Mouse (Mus musculus) intestine, embryonic 16.5 days (tissue): ENCODE results near the gene Ldhc. TPM values are rescaled to one million over a fixed set of nuclear protein-coding genes. Genes with fewer than 3 reads are reported as not detected.
"Not testable (repeated sequence)": the region's sequence is repeated elsewhere in the genome, so short reads cannot be mapped to it uniquely, and the experiment has no call there.

Source experiments
- ATAC-seq: fragments of 200-750 bp; cut with Nextera tagmentation; 2 replicates; pipeline ENCODE4 v1.8.0; 2017; ENCODE audit warnings: moderate TSS enrichment, moderate library complexity
- H3K27ac ChIP-seq: fragments of 300-500 bp; sonication (generic); 2 replicates; pipeline ENCODE4 v1.5.1; 2014; ENCODE audit warnings: mild to moderate bottlenecking, low read length
- H3K27me3 ChIP-seq: fragments of 300-500 bp; sonication (generic); replicated peaks from 2 replicates; pipeline ENCODE4 v1.6.1; 2014; ENCODE audit warnings: low read length, control low read depth, mixed read lengths; ENCODE audit not compliant: control insufficient read depth, insufficient read depth
- H3K36me3 ChIP-seq: fragments of 300-500 bp; sonication (generic); 2 replicates; pipeline ENCODE4 v1.6.1; 2014; ENCODE audit warnings: low read length, control low read depth; ENCODE audit not compliant: control insufficient read depth, insufficient read depth
- H3K4me1 ChIP-seq: fragments of 300-500 bp; sonication (generic); 2 replicates; pipeline ENCODE4 v1.6.1; 2014; ENCODE audit warnings: low read length, control low read depth, mixed read lengths; ENCODE audit not compliant: control insufficient read depth, insufficient read depth
- H3K4me2 ChIP-seq: fragments of 300-500 bp; sonication (generic); 2 replicates; pipeline ENCODE4 v1.6.1; 2014; ENCODE audit warnings: low read depth, low read length, control low read depth
- H3K4me3 ChIP-seq: fragments of 300-500 bp; sonication (generic); 2 replicates; pipeline ENCODE4 v1.5.1; 2014; ENCODE audit warnings: mild to moderate bottlenecking, low read length
- H3K9ac ChIP-seq: fragments of 300-500 bp; sonication (generic); 2 replicates; pipeline ENCODE4 v1.6.1; 2014; ENCODE audit warnings: low read depth, low read length
- H3K9me3 ChIP-seq: fragments of 300-500 bp; sonication (generic); 2 replicates; pipeline ENCODE4 v1.6.1; 2016; ENCODE audit warnings: low read length, control low read depth; ENCODE audit not compliant: control insufficient read depth
- WGBS: fragments of 180-500 bp; shearing (Covaris S2); extraction: QIAGEN DNeasy Blood & Tissue Kit; methylation state at CpG from one replicate; pipeline ENCODE4 v1.1.7; 2014; 5-methylcytosine and 5-hydroxymethylcytosine counted together
- polyA plus RNA-seq: library from polyadenylated mRNA; unstranded; fragments of >200 nt; fragmentation: Nextera tagmentation; extraction: Ambion mirVana; gene quantifications from 2 replicates; pipeline ENCODE4 v1.2.1, GENCODE M21; 2015

Ldhc gene
- polyA plus RNA-seq, 1 experiment from 2014 or later = not detected

DNA sequence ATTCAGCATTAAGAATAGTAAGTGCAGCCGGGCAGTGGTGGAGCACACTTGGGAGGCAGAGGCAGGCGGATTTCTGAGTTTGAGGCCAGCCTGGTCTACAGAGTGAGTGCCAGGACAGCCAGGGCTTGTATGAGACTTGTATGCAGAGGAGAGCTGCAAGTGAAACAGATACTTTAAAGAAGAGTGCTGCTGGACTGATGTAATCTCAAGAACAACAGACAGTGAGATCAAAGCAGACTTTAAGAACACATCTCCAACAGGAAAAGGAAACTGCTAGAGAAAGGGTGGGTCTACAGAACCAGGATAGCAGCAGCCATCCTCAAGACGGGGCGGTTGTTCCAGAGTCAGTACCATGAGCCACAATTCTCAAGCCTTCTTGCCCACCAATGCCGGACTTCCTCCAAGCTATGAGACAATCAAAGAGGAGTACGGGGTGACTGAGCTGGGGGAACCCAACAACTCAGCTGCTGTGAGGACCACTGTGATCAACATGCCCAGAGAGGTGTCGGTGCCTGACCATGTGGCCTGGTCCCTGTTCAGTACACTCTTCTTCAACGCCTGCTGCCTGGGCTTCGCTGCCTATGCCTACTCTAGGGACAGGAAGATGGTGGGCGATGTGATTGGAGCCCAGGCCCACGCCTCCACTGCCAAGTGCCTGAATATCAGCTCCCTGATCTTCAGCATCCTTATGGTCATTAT lies 28.7 kb upstream of the Ldhc start:
- peaks cover 35% of the 10 kb centered on the region for H3K4me1 ChIP-seq
- H3K27me3 ChIP-seq, H3K9me3 ChIP-seq, H3K27ac ChIP-seq, ATAC-seq, H3K4me2 ChIP-seq, H3K9ac ChIP-seq, H3K4me3 ChIP-seq, H3K36me3 ChIP-seq: not testable (repeated sequence)
- WGBS = 94% methylated on average over 11 of the region's 11 CpGs

- ATAC-seq = peak; percentile 95
- H3K4me3 ChIP-seq = no peak overlapping the region
- H3K9ac ChIP-seq = no peak overlapping the region
- no peaks in the 10 kb centered on the region for H3K36me3 ChIP-seq
- no peaks in the 10 kb centered on the region for H3K9me3 ChIP-seq
- no peaks in the 10 kb centered on the region for H3K27me3 ChIP-seq
- H3K4me2 ChIP-seq = no peak overlapping the region
- peak overlapping the region; percentile 75 for H3K27ac ChIP-seq
- H3K4me1 ChIP-seq = peaks cover 34% of the 10 kb centered on the region
- 43% methylated on average over 6 of the region's 6 CpGs for WGBS
Measured at GRCm38 (mm10) chr7:46833266-46833665, 27.7 kb upstream of the Ldhc start.

DNA sequence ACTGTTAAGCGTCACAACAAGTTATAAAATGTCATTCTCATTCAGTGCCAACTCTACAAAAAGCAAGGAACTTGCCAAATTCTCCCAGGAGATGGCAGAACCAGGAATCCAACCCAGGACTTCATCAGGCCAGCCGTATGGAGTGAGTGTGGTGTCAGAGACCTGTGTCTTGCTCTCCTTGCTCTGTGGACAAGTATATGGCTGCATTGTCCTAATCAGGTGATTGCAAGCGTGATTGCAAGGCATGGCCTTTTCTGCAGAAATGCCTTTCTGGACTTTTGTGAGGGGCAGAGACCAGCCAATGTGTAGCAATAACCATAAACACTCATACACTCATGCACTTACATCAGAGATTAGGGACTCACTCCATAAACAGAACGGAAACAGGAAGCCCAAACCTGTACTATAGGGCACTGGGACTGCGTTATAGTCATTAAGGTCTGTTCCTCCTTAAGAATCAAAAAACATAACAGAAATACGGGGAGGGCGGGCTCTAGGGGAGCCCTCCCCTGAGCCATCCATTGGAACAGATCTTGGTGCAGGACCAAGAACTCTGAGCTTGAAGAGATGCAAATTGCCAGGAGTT lies 27.2 kb upstream of the Ldhc start:
- Histone ChIP-seq H3K9ac (no peak overlapping the region), H3K27ac (peak overlapping the region; percentile 75), H3K36me3 (no peaks in the 10 kb centered on the region), H3K9me3 (no peaks in the 10 kb centered on the region), H3K4me2 (no peak overlapping the region), H3K27me3 (no peaks in the 10 kb centered on the region), H3K4me3 (no peak overlapping the region), H3K4me1 (peaks cover 39% of the 10 kb centered on the region)
- peak; percentile 70 for ATAC-seq
- 67% methylated on average over 7 of the region's 7 CpGs for WGBS

DNA sequence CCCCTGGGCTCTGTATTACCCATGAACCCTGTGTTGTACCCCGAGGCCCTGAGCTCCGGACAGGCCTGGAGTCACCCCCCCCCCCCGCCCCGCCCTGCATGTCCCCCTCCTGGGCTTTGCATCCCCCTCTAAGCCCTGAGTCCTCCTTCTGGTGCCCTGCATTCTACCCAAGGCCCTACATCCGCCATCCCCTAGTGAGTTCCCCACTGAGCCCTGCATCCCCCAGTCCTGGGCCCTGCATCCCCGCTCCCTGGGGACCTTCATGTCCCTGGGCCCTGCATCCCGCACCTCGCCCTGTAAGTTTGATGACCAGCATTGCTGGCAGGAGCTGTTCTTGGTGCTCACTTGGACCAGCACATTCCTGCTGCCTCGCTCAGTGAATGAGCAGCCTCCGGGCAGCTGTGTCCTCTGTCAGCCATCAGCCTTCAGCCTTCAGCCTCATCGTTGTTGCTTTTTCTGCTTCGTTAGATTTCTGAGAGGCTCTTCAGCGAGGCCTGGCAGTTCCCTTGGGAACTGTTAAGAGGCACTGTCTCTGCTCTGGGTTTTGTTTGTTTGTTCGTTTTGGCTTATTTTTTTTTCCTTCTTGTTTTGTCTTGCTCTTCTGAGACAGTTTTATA lies 25.9 kb upstream of the Ldhc start:
- Histone ChIP-seq H3K36me3 (no peaks in the 10 kb centered on the region), H3K9ac (peak overlapping the region; percentile 43; the same call in 1 of the 2 replicates), H3K27me3 (no peaks in the 10 kb centered on the region), H3K4me3 (no peak overlapping the region), H3K4me1 (peaks cover 46% of the 10 kb centered on the region), H3K4me2 (no peak overlapping the region), H3K9me3 (no peaks in the 10 kb centered on the region), H3K27ac (peak overlapping the region; percentile 28; the same call in 1 of the 2 replicates)
- 58% methylated on average over 14 of the region's 14 CpGs for WGBS
- ATAC-seq = no peak

- no peaks in the 10 kb centered on the region for H3K9me3 ChIP-seq
- no peaks in the 10 kb centered on the region for H3K36me3 ChIP-seq
- ATAC-seq = no peak
- no peaks in the 10 kb centered on the region for H3K27me3 ChIP-seq
- H3K27ac ChIP-seq = no peak overlapping the region
- no peak overlapping the region for H3K4me2 ChIP-seq
- H3K9ac ChIP-seq = no peak overlapping the region
- no peak overlapping the region for H3K4me3 ChIP-seq
- WGBS = 75% methylated on average over 5 of the region's 5 CpGs
- peaks cover 48% of the 10 kb centered on the region for H3K4me1 ChIP-seq
Measured at GRCm38 (mm10) chr7:46836357-46836756, 24.6 kb upstream of the Ldhc start.

DNA sequence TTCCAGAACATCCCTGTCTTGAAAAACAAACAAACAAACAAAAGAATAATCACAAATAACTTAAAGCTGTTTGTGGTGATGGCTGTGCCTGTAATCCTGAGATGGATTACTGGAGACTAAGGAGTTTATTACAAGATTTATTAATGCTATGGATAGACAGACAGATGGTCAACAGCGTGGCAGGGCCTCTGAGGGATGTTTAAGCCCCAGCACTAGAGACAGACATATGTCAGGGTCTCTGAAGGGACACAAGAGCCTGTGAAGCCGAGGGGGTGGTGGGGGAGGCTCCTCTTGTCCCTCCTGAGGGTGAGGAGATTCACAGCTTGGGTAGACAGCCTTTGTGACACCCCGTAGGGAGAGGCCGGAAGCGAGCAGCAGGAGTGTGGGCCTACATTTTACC lies 23.9 kb upstream of the Ldhc start:
- no peak overlapping the region for H3K4me3 ChIP-seq
- no peak overlapping the region for H3K4me2 ChIP-seq
- peaks cover 53% of the 10 kb centered on the region for H3K4me1 ChIP-seq
- H3K36me3 ChIP-seq = no peaks in the 10 kb centered on the region
- 64% methylated on average over 5 of the region's 5 CpGs for WGBS
- no peak overlapping the region for H3K27ac ChIP-seq
- H3K9me3 ChIP-seq = no peaks in the 10 kb centered on the region
- no peak for ATAC-seq
- H3K27me3 ChIP-seq = no peaks in the 10 kb centered on the region
- no peak overlapping the region for H3K9ac ChIP-seq

DNA sequence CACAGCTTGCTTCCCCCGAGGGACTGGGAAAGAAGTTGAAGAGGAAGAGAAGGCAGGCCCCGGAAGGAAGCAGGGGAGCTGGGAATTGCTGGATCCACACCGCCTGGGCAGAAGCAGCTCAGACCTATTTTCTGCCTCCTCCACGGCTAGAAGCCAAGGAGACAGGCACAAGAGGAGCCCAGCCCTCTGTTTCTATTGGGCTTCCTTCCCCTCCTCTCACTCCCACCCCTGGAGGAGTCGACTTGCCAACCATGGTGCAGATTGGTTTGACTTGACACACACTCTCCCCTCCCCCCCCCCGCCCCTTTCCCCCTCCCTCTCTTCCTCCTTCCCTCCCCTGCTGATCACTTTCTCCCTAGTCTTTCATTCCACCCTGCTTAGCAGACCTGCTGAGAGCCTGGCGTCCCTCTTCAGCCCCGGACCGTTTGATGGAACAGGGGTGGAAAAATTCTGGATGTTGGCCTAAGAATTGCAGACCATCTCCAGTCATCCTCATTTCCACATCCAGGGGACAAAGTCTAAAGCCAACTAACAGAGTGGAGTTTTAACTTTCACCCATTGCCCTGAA lies 22.8 kb upstream of the Ldhc start:
- H3K9ac ChIP-seq = peak overlapping the region; percentile 56
- H3K27me3 ChIP-seq = no peaks in the 10 kb centered on the region
- H3K4me2 ChIP-seq = peak overlapping the region; percentile 42
- H3K27ac ChIP-seq = peak overlapping the region; percentile 96
- peak overlapping the region; percentile 14; the same call in 1 of the 2 replicates for H3K4me3 ChIP-seq
- no peaks in the 10 kb centered on the region for H3K36me3 ChIP-seq
- H3K9me3 ChIP-seq = no peaks in the 10 kb centered on the region
- 4% methylated on average over 8 of the region's 9 CpGs for WGBS
- no peak; the same call in 1 of the 2 replicates for ATAC-seq
- peaks cover 53% of the 10 kb centered on the region for H3K4me1 ChIP-seq

DNA sequence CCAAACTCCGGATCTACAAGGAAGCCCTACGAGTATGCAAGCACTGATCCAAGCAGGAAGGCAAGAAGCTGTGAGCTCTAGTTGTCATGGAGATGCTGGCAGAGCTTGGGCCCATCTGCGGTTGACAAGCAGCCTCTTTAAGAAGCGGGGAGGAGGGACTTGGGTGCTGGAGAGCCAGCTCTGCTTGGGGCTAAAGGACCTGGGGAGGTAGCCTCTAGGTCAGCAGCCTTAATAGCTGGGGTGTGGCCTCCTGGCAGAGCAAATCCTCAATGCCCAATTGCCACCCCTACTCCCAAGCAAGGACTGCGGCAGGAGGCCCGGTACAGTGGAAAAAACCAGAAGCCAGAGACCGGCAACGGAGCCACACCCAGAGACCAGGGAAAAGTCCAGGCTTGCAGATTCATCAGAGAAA lies 22.1 kb upstream of the Ldhc start:
- H3K27me3 ChIP-seq = no peaks in the 10 kb centered on the region
- peak overlapping the region; percentile 44 for H3K9ac ChIP-seq
- no peaks in the 10 kb centered on the region for H3K36me3 ChIP-seq
- WGBS = 4% methylated on average over 8 of the region's 8 CpGs
- peak overlapping the region; percentile 42 for H3K4me2 ChIP-seq
- H3K9me3 ChIP-seq = no peaks in the 10 kb centered on the region
- H3K4me1 ChIP-seq = peaks cover 48% of the 10 kb centered on the region
- ATAC-seq = peak; percentile 76
- H3K4me3 ChIP-seq = peak overlapping the region; percentile 14
- H3K27ac ChIP-seq = peak overlapping the region; percentile 96

DNA sequence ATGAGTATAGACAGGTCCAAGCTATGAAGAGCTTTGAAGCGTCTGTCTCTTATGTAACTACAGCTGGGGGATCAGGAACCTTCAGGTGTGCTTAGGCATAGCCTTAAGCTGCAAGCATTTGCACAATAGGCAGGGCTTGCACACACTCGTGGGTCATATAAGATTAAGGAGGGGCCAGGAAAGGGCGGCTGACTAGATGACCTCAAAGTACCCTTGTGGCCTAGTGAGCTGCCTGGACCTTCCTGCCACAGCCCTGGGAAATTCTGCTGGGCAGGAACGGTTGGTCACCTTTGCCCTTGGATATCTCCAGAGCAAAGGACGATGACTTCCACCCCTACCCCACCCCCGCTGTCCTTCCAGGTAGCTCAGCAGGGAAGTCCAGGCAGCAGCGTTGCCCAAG lies 21.6 kb upstream of the Ldhc start:
- peak overlapping the region; percentile 44 for H3K9ac ChIP-seq
- peaks cover 45% of the 10 kb centered on the region for H3K4me1 ChIP-seq
- peak overlapping the region; percentile 96 for H3K27ac ChIP-seq
- H3K36me3 ChIP-seq = no peaks in the 10 kb centered on the region
- no peaks in the 10 kb centered on the region for H3K9me3 ChIP-seq
- WGBS = 28% methylated on average over 7 of the region's 7 CpGs
- H3K4me3 ChIP-seq = peak overlapping the region; percentile 14; the same call in 1 of the 2 replicates
- peak overlapping the region; percentile 42 for H3K4me2 ChIP-seq
- H3K27me3 ChIP-seq = no peaks in the 10 kb centered on the region
- peak; percentile 79 for ATAC-seq
